Mouse (Mus musculus) adrenal gland, postnatal 10 days (tissue): ENCODE measurements around the gene Sema4b. TPM values are rescaled to one million over a fixed set of nuclear protein-coding genes. Genes with fewer than 3 reads are reported as not detected.

Experiments used
- DNase-seq: peaks from one replicate; pipeline ENCODE4 v3.0.0; 2021; ENCODE audit warnings: mixed read lengths
- total RNA-seq, 2 experiments: library from RNA; stranded (reverse); gene quantifications; 2 replicates each; pipeline ENCODE4 v1.2.3; 2021

Sema4b gene
- total RNA-seq, 2 experiments from 2014 or later = 39.0 to 44.3 TPM

DNA sequence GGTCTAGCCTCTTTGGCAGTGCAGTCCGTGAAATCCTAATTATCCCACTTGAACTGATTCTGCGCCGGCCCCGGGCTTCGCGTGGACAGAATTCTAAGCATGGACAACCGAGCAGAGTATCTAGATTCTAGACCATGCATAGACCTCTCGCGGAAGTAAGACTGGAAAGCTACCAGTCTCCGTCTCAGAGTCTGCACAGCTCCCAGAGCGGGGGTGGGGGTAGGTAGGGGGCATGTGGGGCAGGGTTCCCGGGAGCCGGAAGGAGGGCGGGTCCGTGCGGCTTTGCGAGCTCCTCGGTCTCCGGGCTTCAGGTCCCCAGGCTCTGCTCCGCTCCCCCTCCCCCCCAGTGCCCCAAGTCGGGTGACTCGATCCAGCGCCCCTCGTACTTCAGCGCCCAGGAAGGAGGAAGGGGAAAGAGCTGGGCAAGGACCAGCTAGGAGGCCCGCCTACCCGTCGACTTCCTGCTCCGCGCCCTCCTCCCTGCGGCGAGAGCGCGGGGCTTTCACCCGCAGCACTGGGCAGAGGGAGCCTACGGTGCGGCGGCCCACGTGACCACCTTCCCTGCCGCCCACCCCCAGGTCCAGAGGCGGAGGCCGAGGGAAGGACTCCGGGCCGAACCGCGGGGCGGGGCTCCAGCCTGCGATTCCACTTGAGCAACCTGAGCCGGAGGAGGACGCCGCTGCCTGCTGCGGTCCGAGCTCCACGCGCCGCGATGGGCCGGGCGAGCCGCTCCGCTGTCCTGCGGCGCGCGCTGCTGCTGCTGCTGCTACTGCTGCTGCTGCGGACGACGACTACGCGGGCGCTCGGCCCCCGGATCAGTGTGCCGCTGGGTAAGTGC, 11.5 kb downstream of the Sema4b start:
- peak; percentile 89 for DNase-seq

GRCm38 (mm10) chr7:80198863-80199262, 12.2 kb downstream of the Sema4b start:
- DNase-seq = peak; percentile 47

DNA sequence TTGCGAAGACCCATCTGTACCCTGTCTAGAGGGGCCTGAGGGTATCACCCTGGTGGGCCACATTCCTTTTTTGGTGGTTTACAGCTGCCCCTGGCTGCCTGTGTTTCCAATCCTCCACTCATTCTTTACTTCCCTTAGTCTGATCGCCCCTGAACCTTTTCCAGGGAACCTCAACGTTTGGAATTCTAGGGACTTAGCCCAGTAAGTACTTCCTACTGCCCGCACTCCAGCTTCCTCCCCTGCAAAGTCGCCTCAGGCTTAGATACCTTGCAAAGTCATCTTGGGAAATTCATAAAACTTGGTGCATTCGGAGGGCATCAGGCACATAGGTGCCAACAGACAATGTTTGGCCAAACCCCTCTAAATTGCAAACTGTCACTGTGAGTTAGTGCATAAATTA, 12.6 kb downstream of the Sema4b start:
- DNase-seq = no peak

DNA sequence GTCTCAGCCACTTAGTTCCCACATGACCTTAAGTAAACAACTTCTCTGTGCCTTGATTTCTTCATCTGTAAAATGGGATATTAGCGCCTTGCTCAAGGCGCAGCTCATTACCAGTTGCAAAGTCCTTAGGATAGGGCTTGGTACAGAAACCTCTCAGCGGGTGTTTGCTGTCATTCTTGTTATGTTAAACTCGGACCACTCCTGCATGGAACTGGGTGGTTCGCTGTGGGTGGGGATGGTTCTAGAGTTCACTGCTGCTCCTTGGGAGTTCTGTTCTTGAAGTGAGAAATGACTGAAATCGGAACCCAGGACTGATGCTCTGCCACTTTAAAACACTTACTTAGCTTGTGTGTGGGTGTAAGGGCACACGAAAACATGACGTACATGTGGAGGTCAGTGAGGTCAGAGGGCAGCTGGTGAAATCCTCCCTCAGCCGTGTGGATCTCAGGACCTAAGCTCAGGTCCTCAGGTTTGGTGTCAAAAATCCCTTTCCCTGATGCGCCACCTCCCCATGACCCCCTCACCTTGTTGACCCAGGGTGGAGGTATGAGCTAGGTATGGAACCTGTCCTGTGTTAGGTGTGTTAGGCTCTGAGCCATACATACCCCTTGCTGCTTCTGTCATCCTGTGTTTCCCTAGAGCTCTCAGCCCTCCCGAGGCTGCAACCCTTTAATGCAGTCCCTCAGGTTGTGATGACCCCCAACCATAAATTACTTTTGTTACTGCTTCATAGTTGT, 13.4 kb downstream of the Sema4b start:
- DNase-seq = no peak

DNA sequence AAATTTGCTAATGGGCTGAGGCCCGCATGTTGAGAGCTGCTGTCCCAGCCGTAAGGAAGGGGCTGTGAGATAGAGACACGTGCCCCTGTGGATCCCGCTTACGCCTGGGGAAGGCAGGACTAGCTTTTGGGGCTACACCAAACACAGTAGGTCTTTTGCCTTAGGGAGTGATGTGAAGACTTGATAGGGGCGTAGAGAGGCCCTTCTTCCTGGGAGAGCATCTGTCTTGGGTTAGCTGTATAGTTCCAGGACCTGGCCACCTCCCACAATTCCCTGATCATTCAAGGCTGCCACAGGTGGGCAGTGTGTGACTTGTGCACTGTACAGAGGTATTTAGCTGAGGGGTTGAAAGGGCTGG, 13.9 kb downstream of the Sema4b start:
- DNase-seq = no peak

- peak; percentile 75 for DNase-seq
Observed at GRCm38 (mm10) chr7:80200963-80201539, 14.4 kb downstream of the Sema4b start.

- DNase-seq = peak; percentile 56
Observed at GRCm38 (mm10) chr7:80201888-80202540, 15.4 kb downstream of the Sema4b start.

GRCm38 (mm10) chr7:80202961-80203360, 16.3 kb downstream of the Sema4b start:
- DNase-seq = peak; percentile 59

DNA sequence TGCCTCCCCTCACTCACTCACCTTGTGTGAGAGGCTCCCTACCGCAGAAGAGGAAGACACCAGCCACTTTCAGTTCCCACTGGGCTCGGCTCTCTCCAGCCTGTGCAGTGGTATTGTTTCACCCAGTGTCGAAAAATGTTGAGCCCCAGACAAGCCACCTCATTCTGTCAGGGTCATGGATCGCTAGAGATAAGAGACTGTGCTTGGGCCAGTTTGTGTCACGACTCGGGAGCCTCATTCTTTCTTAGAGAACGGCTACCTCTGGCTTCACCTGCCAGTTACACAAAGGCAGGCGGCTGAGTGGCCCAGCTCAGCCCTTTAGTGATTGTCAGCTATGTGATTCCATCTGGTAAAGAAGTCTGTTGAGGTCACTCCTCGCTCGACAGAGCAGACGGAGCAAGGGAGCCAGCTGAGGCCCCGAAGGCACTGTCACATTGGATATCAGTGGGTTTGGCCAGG, 17.0 kb downstream of the Sema4b start:
- no peak for DNase-seq

DNA sequence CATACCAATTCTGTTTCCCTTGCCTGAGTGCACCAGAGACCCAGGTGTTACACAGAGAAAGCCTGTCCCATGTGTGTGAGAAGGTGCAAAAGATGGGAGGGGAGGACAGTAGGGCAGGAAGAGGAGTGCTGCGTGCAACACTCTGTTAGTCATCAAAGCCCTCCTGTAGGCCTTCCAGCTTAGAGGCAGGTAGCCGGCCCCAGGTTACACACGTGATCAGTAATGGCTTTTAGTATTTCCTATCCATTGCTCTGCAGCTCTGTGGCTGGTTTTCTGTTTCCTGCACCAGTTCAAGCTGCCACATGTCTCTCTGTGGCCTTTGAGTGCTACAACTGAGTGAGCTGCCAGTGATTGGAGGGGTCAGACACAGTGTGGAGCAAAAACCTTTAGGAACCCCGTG, 17.7 kb downstream of the Sema4b start:
- no peak for DNase-seq

GRCm38 (mm10) chr7:80204961-80205360, 18.3 kb downstream of the Sema4b start:
- no peak for DNase-seq

GRCm38 (mm10) chr7:80205705-80206589, 19.3 kb downstream of the Sema4b start:
- no peak for DNase-seq

DNA sequence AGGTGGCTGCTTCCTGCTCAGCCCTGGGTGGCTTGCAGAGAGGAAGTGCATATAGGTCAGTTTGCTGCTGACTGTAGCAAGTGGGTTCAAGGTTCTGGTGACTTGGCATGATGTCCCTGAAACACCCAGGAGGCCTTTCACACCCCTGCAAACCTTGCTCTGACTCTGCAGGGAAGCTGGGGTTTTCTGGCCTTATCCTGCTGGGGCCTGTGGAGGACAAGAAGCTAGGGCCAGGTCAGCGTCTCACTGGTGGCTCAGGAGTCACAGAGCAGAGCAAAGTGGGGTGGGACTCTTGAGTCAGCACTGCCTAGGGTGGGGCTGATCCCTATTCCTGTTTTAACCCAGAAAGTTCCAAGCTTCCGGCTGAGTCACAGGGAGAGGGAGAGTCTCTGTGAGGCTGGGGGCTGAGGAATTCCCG, 20.7 kb downstream of the Sema4b start:
- peak; percentile 70 for DNase-seq

DNA sequence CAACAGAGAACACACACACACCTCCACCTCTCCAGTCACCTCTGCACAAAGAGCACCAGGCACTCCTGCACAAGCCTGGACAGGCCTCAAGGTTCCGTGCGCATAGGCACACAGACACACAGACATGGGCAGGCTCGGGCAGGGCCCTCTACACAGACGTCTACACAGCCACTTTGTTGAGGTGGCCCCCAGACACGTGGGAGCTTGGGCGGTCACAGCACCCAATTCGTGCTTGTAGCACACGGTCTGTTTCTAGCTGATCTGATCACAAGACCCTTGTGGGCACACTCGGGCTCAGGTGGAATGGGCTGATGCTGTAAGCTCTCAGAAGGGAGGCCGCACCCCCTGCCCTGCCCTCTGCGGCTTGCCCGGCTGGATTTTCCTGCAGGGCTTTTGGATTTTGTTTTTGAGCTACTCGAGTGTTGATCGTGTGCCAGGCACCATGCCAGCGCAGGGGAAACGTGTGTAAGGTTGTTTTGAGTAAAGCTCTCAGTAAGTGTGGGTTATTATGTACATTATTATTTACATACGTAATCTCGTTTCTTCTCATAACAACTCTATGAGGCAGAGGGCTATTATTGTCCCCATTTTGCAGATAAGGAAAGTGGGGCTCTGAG, 21.5 kb downstream of the Sema4b start:
- no peak for DNase-seq

DNA sequence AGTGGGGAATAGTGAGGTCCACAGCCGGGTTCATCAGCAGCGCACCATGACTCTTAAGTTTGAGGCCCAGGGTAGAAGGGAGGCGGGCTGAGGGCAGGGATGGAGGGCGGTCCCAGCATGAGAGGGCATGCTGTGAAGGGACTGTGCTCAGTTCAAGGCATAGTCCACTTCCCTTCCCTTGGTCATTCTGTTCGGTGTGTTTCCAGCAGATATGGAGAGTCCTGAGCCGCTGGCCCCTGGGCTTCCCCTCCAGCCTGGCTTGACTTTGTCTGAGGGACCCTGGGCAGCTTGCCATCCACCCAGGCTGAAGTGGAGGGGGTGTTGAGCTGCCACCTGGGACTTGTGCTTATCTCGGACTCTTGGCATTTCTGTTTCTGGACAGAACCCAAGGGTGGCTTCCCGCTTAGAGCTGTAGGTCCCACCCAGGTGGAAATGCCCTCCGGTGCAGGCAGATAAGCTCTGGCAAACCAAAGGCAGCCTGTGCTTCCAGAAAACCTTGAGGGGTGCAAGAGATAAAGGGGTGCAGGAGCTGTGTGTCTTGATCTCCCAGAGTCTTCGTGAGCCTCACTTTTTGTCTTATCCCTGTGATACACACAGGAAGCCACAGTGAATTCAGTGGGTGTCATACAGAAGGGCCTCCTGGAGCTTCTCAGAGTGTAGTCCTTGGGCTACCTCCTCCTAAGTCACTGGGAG, 22.2 kb downstream of the Sema4b start:
- DNase-seq = peak; percentile 78

GRCm38 (mm10) chr7:80209669-80210068, 23.0 kb downstream of the Sema4b start:
- DNase-seq = no peak

GRCm38 (mm10) chr7:80210982-80211381, 24.3 kb downstream of the Sema4b start:
- DNase-seq = no peak

- no peak for DNase-seq
Observed at GRCm38 (mm10) chr7:80213604-80214003, 27.0 kb downstream of the Sema4b start.

- no peak for DNase-seq
Observed at GRCm38 (mm10) chr7:80214459-80214858, 27.8 kb downstream of the Sema4b start.

- DNase-seq = peak; percentile 86
Observed at GRCm38 (mm10) chr7:80215398-80215797, 28.8 kb downstream of the Sema4b start.
